Mouse (Mus musculus) spleen, adult 2 months (tissue): ENCODE results near the gene Pkmyt1. TPM values are rescaled to one million over a fixed set of nuclear protein-coding genes. Genes with fewer than 3 reads are reported as not detected.

Experiments used
- DNase-seq, 2 experiments: peaks; one replicate each; pipeline versions ENCODE4 v3.0.0 to v3.0.0-alpha.2; 2012 to 2021; ENCODE audit warnings: low spot score in 2 of 2, low read depth in 1 of 2
- H3K27ac ChIP-seq: fragments of 200-500 bp; 2 replicates; pipeline ENCODE4 v1.5.1; 2012; ENCODE audit warnings: low read length, inconsistent platforms; ENCODE audit not compliant: insufficient read depth
- H3K27me3 ChIP-seq: fragments of 200-500 bp; 2 replicates; pipeline ENCODE4 v1.6.1; 2012; ENCODE audit warnings: mild to moderate bottlenecking, moderate library complexity, low read length, inconsistent platforms; ENCODE audit not compliant: control insufficient read depth, insufficient read depth
- H3K36me3 ChIP-seq: fragments of 200-500 bp; 2 replicates; pipeline ENCODE4 v1.6.1; 2012; ENCODE audit warnings: mild to moderate bottlenecking, low read length, inconsistent platforms; ENCODE audit not compliant: control insufficient read depth, insufficient read depth
- H3K4me1 ChIP-seq: fragments of 200-500 bp; 2 replicates; pipeline ENCODE4 v1.6.1; 2011; ENCODE audit warnings: inconsistent platforms; ENCODE audit not compliant: control insufficient read depth, insufficient read depth, insufficient read length
- H3K4me3 ChIP-seq: fragments of 200-500 bp; 2 replicates; pipeline ENCODE4 v1.5.1; 2011; ENCODE audit warnings: mild to moderate bottlenecking, inconsistent platforms; ENCODE audit not compliant: insufficient read depth, insufficient read length; ENCODE audit errors: extremely low read depth
- CTCF ChIP-seq: fragments of 200-500 bp; IDR thresholded peaks from 2 replicates; pipeline ENCODE4 v1.5.1; 2011; ENCODE audit warnings: mild to moderate bottlenecking, inconsistent platforms; ENCODE audit not compliant: insufficient read depth, insufficient read length, insufficient replicate concordance; ENCODE audit errors: extremely low read depth
- POLR2A ChIP-seq: fragments of 200-500 bp; IDR thresholded peaks from 2 replicates; pipeline ENCODE4 v1.6.1; 2011; ENCODE audit warnings: low read depth, low read length, inconsistent platforms
- WGBS: fragments of 180-500 bp; shearing (Covaris S2); methylation state at CpG from one replicate; pipeline ENCODE4 v1.1.7; 2018; 5-methylcytosine and 5-hydroxymethylcytosine counted together
- polyA plus RNA-seq: library from polyadenylated mRNA; depleted of rRNA; stranded (reverse); fragments of >200 nt; gene quantifications from 2 replicates; pipeline ENCODE4 v1.2.3, GENCODE M21; 2012

Pkmyt1 gene
- polyA plus RNA-seq, 1 experiment, result 48.3 TPM

GRCm38 (mm10) chr17:23719455-23719854, 6.7 kb upstream of the Pkmyt1 start:
- WGBS, result 73% methylated on average over 1 of the region's 1 CpGs
- no peak overlapping the region for H3K27ac ChIP-seq
- H3K36me3 ChIP-seq, result no peaks in the 10 kb centered on the region
- H3K27me3 ChIP-seq, result no peaks in the 10 kb centered on the region
- no peak for TF ChIP-seq CTCF
- TF ChIP-seq POLR2A, result no peak
- H3K4me3 ChIP-seq, result no peak overlapping the region
- no peak for DNase-seq
- no peaks in the 10 kb centered on the region for H3K4me1 ChIP-seq

- H3K27me3 ChIP-seq, result no peaks in the 10 kb centered on the region
- TF ChIP-seq CTCF, result no peak
- no peak for TF ChIP-seq POLR2A
- no peak for DNase-seq
- H3K36me3 ChIP-seq, result no peaks in the 10 kb centered on the region
- H3K27ac ChIP-seq, result no peak overlapping the region
- WGBS, result 86% methylated on average over 2 of the region's 2 CpGs
- H3K4me3 ChIP-seq, result no peak overlapping the region
- peaks cover 4% of the 10 kb centered on the region; the same call in 1 of the 2 replicates for H3K4me1 ChIP-seq
These were observed 4.2 kb upstream of the Pkmyt1 start for GRCm38 (mm10) chr17:23721886-23722285.

GRCm38 (mm10) chr17:23722376-23723125, 3.6 kb upstream of the Pkmyt1 start, which contains the start of gene 1520401A03Rik:
1520401A03Rik (minus strand) TSS chr17:23722783.
- Histone ChIP-seq H3K27me3 (no peaks in the 10 kb centered on the region), H3K4me3 (no peak within 1 kb of the TSS), H3K36me3 (no peaks in the 10 kb centered on the region), H3K27ac (no peak within 1 kb of the TSS), H3K4me1 (peaks cover 4% of the 10 kb centered on the region; the same call in 1 of the 2 replicates)
- WGBS, result 91% methylated on average over 7 of the region's 7 CpGs
- DNase-seq, result no peak
- no peak for TF ChIP-seq POLR2A
- TF ChIP-seq CTCF, result no peak

GRCm38 (mm10) chr17:23725477-23725876, 659 bp upstream of the Pkmyt1 start:
- no peaks in the 10 kb centered on the region for H3K27me3 ChIP-seq
- no peak overlapping the region for H3K4me3 ChIP-seq
- H3K36me3 ChIP-seq, result no peaks in the 10 kb centered on the region
- DNase-seq, result no peak
- 49% methylated on average over 4 of the region's 4 CpGs for WGBS
- TF ChIP-seq POLR2A, result no peak
- TF ChIP-seq CTCF, result no peak
- peaks cover 4% of the 10 kb centered on the region; the same call in 1 of the 2 replicates for H3K4me1 ChIP-seq
- H3K27ac ChIP-seq, result no peak overlapping the region

- H3K4me1 ChIP-seq, result peaks cover 4% of the 10 kb centered on the region; the same call in 1 of the 2 replicates
- TF ChIP-seq CTCF (no peak), POLR2A (no peak)
- DNase-seq, result no peak
- 0 out of 2 replicates have a peak overlapping the region, but pooled peaks have one; percentile 36 for H3K27ac ChIP-seq
- H3K36me3 ChIP-seq, result no peaks in the 10 kb centered on the region
- 1% methylated on average over 20 of the region's 20 CpGs for WGBS
- peak overlapping the region; percentile 92 for H3K4me3 ChIP-seq
- no peaks in the 10 kb centered on the region for H3K27me3 ChIP-seq
These were observed 614 bp downstream of the Pkmyt1 start for GRCm38 (mm10) chr17:23726758-23727142.

- Histone ChIP-seq H3K27me3 (no peaks in the 10 kb centered on the region), H3K27ac (no peak overlapping the region), H3K4me3 (no peak overlapping the region), H3K36me3 (0 out of 2 replicates have a peak, but pooled peaks cover 1% of the 10 kb centered on the region), H3K4me1 (peaks cover 4% of the 10 kb centered on the region; the same call in 1 of the 2 replicates)
- 84% methylated on average over 1 of the region's 1 CpGs for WGBS
- DNase-seq, result no peak
- no peak for TF ChIP-seq POLR2A
- TF ChIP-seq CTCF, result no peak
These were observed 4.3 kb downstream of the Pkmyt1 start for GRCm38 (mm10) chr17:23730441-23730840.

- Histone ChIP-seq H3K4me1 (0 out of 2 replicates have a peak, but pooled peaks cover 4% of the 10 kb centered on the region), H3K36me3 (0 out of 2 replicates have a peak, but pooled peaks cover 1% of the 10 kb centered on the region), H3K27ac (no peak overlapping the region), H3K27me3 (peaks cover 4% of the 10 kb centered on the region), H3K4me3 (no peak overlapping the region)
- DNase-seq, result no peak
- WGBS, result 88% methylated on average over 1 of the region's 1 CpGs
- no peak for TF ChIP-seq POLR2A
These were observed 8.2 kb downstream of the Pkmyt1 start for GRCm38 (mm10) chr17:23734341-23734740.
